Mouse (Mus musculus) megakaryocyte-erythroid progenitor cell, adult 5 weeks (primary cell): ENCODE results near the gene Slc25a48. TPM values are rescaled to one million over a fixed set of nuclear protein-coding genes. Genes with fewer than 3 reads are reported as not detected.

ENCODE experiments used
- polyA plus RNA-seq: library from polyadenylated mRNA; stranded (reverse); fragments of >175 nt; gene quantifications from 2 replicates; pipeline ENCODE4 v1.2.3, GENCODE M21; 2012

Gene Slc25a48
- polyA plus RNA-seq: 0.03 TPM in 1 of 2 replicates, not detected in the other

GRCm38 (mm10) chr13:56438211-56439075 is at the start of gene Slc25a48:
Slc25a48 (plus strand) TSS chr13:56438355.

GRCm38 (mm10) chr13:56426365-56426764 is 11.8 kb upstream of the Slc25a48 start, which contains the start of gene Gm3045:
Gm3045 (plus strand) TSS chr13:56426594.

GRCm38 (mm10) chr13:56482146-56482545 is 44.0 kb downstream of the Slc25a48 start, which contains the start of gene Il9:
Il9 (minus strand) TSS chr13:56482246.

GRCm38 (mm10) chr13:56522081-56522820 is 84.1 kb downstream of the Slc25a48 start, which contains the start of gene Fbxl21:
Fbxl21 (plus strand) TSS chr13:56522472.

Other genes with a start within 250 kb of the Slc25a48 start
- not detected in 2 replicates for gene Neurog1, start 186.2 kb upstream of the Slc25a48 start, polyA plus RNA-seq
- 0.08 TPM in 1 of 2 replicates, not detected in the other for gene Cxcl14, start 141.8 kb upstream of the Slc25a48 start, polyA plus RNA-seq
- not detected in 2 replicates for gene Gm3045, start 11.8 kb upstream of the Slc25a48 start, polyA plus RNA-seq
- gene Il9, start 43.9 kb downstream of the Slc25a48 start, polyA plus RNA-seq: not detected in 2 replicates
- 0.17 and 0.34 TPM in 2 replicates for gene Fbxl21, start 84.1 kb downstream of the Slc25a48 start, polyA plus RNA-seq
- not detected in 2 replicates for gene Lect2, start 110.1 kb downstream of the Slc25a48 start, polyA plus RNA-seq
- 15.5 and 36.3 TPM in 2 replicates for gene Tgfbi, start 171.2 kb downstream of the Slc25a48 start, polyA plus RNA-seq